Mouse (Mus musculus): Measurements from ENCODE around the gene Rnf123.

DNA sequence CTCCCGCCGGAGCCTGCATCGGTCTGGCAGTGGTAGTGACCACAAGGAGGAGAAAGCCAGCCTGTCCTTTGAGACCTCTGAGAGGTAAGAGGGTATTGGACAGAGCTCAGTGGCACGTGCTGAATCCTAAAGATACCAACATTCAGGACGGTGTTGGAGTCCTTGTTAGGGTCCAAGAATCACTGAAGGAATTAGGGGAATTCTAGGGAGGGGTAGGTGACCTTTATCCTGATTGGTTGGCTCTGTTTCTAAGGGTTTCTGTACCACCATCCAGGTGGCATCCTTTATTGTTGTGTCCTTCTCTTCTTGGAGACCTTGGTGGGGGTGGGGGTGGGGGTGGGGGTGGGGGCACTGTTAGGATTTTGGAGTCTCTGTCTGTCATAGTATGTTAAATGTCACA is 51.0 kb downstream of the Rnf123 start:
- TF ChIP-seq POLR2A (IDR thresholded peaks at IDR 0.05; ENCODE audit: borderline replicate concordance, insufficient read depth, low read length): no peak
- no peak for TF ChIP-seq CTCF (IDR thresholded peaks at IDR 0.05; ENCODE audit: borderline replicate concordance, insufficient read depth, low read depth, low read length)

Data from cerebellum, adult 2 months (tissue).